Mouse (Mus musculus): Measurements from ENCODE around the gene Ushbp1. TPM values are rescaled to one million over a fixed set of nuclear protein-coding genes. Genes with fewer than 3 reads are reported as not detected.

Ushbp1 gene
- total and polyA plus RNA-seq, 3 experiments: not detected

DNA sequence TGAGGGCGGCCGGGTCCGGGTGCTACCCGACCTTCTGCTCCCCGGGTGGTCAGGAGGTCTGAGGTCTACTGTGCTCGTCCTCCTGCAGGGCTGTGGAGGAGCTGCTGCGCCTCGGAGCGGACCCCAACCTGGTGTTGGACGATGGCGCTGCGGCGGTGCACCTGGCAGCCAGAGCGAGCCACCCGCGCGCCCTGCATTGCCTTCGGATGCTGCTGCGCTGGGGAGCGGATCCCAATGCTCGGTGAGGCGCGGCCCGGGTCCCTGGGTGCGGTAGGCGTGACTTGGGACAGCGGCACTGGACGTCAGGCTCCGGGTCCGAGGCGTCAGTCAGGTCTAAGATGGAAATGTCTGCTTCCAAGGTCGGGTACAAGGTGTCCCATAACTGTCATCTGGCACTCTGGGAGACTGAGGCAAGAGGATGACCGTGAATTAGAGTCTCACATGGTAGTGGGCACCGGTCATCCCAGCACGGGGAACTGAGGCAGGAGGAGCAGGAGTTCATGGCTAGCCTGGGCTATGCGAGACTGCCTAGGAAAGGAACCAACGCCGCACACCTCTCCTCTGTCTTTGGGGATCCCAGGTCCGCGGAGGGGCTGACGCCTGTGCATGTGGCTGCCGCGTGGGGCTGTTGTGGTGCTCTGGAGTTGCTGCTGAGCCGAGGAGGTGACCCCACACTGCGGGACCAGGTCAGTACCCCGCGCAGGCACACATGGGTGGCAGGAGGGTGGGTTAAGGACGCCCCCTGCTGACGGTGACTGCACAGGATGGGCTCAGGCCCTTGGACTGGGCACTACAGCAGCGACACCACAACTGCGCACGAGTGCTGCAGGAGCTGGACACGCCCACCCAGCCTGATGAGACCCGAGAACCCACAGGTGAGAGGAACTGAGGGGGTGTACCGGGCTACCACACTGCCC is 10.8 kb upstream of the Ushbp1 start:
- peaks cover 7% of the 10 kb centered on the region; the same call in 1 of the 2 replicates for H3K79me2 ChIP-seq (replicated peaks; ENCODE audit: control insufficient read depth, extremely low read depth, insufficient read depth, poor library complexity, severe bottlenecking)
- dilution Hi-C loops (cut with MboI; ENCODE audit: extremely low pct_ligation_motif_present, extremely low pct_unique_long_range_greater_than_20kb, low sequenced_read_pairs): no loop called here
- H3K4me3 ChIP-seq (replicated peaks in 1 of 3; ENCODE audit: low read depth in 2 of 3, low read length in 2 of 3, poor library complexity in 1 of 3): peak overlapping the region; percentile 83 to 93 (median 90)
- in situ Hi-C loops (cut with MboI; ENCODE audit: low pct_ligation_motif_present, low pct_unique_long_range_greater_than_20kb, low sequenced_read_pairs): loop anchor here (5.0 kb wide), 1 partner anchor 34 kb away; the partner anchor contains the start of gene Ocel1
- H3K4me2 ChIP-seq (ENCODE audit: insufficient read depth, low read depth, poor library complexity, severe bottlenecking): peak overlapping the region; percentile 35; the same call in 1 of the 2 replicates
- peak overlapping the region; percentile 49 for H3K9ac ChIP-seq (ENCODE audit: insufficient read depth, low read depth)
- DNase-seq (ENCODE audit: extremely low read depth): peak; percentile 81
- H3K36me3 ChIP-seq (replicated peaks in 1 of 2; ENCODE audit: control insufficient read depth in 1 of 2, insufficient read depth in 1 of 2, low read length in 1 of 2): peaks cover 43 to 69% of the 10 kb centered on the region in 2 experiments
- H3K9me3 ChIP-seq (replicated peaks; ENCODE audit: low read length): no peaks in the 10 kb centered on the region
- H3K4me1 ChIP-seq (ENCODE audit: control insufficient read depth in 1 of 2, insufficient read depth in 2 of 2): peaks cover 11 to 34% of the 10 kb centered on the region in 2 experiments
- H3K27me3 ChIP-seq (replicated peaks): no peaks in the 10 kb centered on the region
- H3K27ac ChIP-seq (ENCODE audit: insufficient read depth, low read depth): peak overlapping the region; percentile 29; the same call in 1 of the 2 replicates
- TF ChIP-seq POLR2A (IDR thresholded peaks at IDR 0.05; ENCODE audit: low read depth, low read length) (peak; percentile 36; the same call in 1 of the 2 replicates), MYC (IDR thresholded peaks at IDR 0.05; ENCODE audit: low read depth, low read length) (peak; percentile 80), MAX (IDR thresholded peaks at IDR 0.05; ENCODE audit: low read length) (peak; percentile 91), RCOR1 (conservative IDR thresholded peaks at IDR 0.05; ENCODE audit: low read depth, low read length) (no peak), NELFE (IDR thresholded peaks at IDR 0.05; ENCODE audit: low read depth, low read length) (peak; percentile 66), MAFK (IDR thresholded peaks at IDR 0.05; ENCODE audit: insufficient replicate concordance, low read length) (no peak), MEF2A (IDR thresholded peaks at IDR 0.05; ENCODE audit: borderline replicate concordance, low read depth, low read length) (0 out of 2 replicates have a peak, but pooled peaks have one; percentile 42), KAT2A (IDR thresholded peaks at IDR 0.05; ENCODE audit: insufficient replicate concordance, low read length) (0 out of 2 replicates have a peak, but pooled peaks have one; percentile 40), SIN3A (IDR thresholded peaks at IDR 0.05; ENCODE audit: low read length) (peak; percentile 95), USF1 (IDR thresholded peaks at IDR 0.05; ENCODE audit: low read depth, low read length) (no peak), EP300 (IDR thresholded peaks at IDR 0.05; ENCODE audit: low read length) (no peak), RAD21 (IDR thresholded peaks at IDR 0.05; ENCODE audit: low read depth, low read length) (peak; percentile 83), PAX5 (IDR thresholded peaks at IDR 0.05; ENCODE audit: low read length) (no peak), POLR2AphosphoS2 (IDR thresholded peaks at IDR 0.05; ENCODE audit: low read depth, low read length) (no peak), BHLHE40 (IDR thresholded peaks at IDR 0.05; ENCODE audit: low read depth, low read length) (peak; percentile 79), CHD2 (IDR thresholded peaks at IDR 0.05; ENCODE audit: low read length) (no peak), TCF12 (IDR thresholded peaks at IDR 0.05; ENCODE audit: low read depth, low read length) (peak; percentile 64), ETS1 (conservative IDR thresholded peaks at IDR 0.05; ENCODE audit: low read depth, low read length) (no peak), CHD1 (IDR thresholded peaks at IDR 0.05; ENCODE audit: low read depth, low read length) (no peak), CTCF (conservative IDR thresholded peaks at IDR 0.05 in 1 of 2, IDR thresholded peaks at IDR 0.05 in 1 of 2; ENCODE audit: low read depth in 2 of 2, low read length in 2 of 2) (peak; percentile 40 to 96; a peak in 3 of 4 replicates), ELF1 (IDR thresholded peaks at IDR 0.05; ENCODE audit: low read depth, low read length) (peak; percentile 40; the same call in 1 of the 2 replicates), ZC3H11A (IDR thresholded peaks at IDR 0.05; ENCODE audit: low read depth, low read length) (peak; percentile 22; the same call in 1 of the 2 replicates), IRF4 (IDR thresholded peaks at IDR 0.05; ENCODE audit: low read depth, low read length) (peak; percentile 58; the same call in 1 of the 2 replicates), ZNF384 (IDR thresholded peaks at IDR 0.05; ENCODE audit: low read depth, low read length) (no peak), NRF1 (IDR thresholded peaks at IDR 0.05; ENCODE audit: low read depth, low read length) (peak; percentile 75), SMC3 (IDR thresholded peaks at IDR 0.05; ENCODE audit: low read depth, low read length) (peak; percentile 94), MAZ (IDR thresholded peaks at IDR 0.05; ENCODE audit: low read depth, low read length) (no peak), USF2 (conservative IDR thresholded peaks at IDR 0.05; ENCODE audit: low read depth, low read length) (no peak), MXI1 (IDR thresholded peaks at IDR 0.05; ENCODE audit: low read depth, low read length) (peak; percentile 95), HCFC1 (IDR thresholded peaks at IDR 0.05; ENCODE audit: low read depth, low read length) (peak; percentile 42; the same call in 1 of the 2 replicates), GABPA (IDR thresholded peaks at IDR 0.05; ENCODE audit: insufficient replicate concordance, low read depth, low read length) (no peak), TBP (conservative IDR thresholded peaks at IDR 0.05; ENCODE audit: low read depth, low read length) (no peak), JUN (IDR thresholded peaks at IDR 0.05; ENCODE audit: insufficient read depth, low read depth, low read length) (no peak), ZMIZ1 (IDR thresholded peaks at IDR 0.05; ENCODE audit: low read depth, low read length) (peak; percentile 63), UBTF (IDR thresholded peaks at IDR 0.05; ENCODE audit: low read depth, low read length) (peak; percentile 56; the same call in 1 of the 2 replicates), E2F4 (IDR thresholded peaks at IDR 0.05; ENCODE audit: insufficient replicate concordance, low read depth, low read length) (no peak), ZKSCAN1 (IDR thresholded peaks at IDR 0.05; ENCODE audit: borderline replicate concordance, low read depth, low read length) (no peak)

All from CH12.LX (cell line).